Comparison of ENCODE assay signal across 11 mouse cellular contexts in the genomic region with DNA sequence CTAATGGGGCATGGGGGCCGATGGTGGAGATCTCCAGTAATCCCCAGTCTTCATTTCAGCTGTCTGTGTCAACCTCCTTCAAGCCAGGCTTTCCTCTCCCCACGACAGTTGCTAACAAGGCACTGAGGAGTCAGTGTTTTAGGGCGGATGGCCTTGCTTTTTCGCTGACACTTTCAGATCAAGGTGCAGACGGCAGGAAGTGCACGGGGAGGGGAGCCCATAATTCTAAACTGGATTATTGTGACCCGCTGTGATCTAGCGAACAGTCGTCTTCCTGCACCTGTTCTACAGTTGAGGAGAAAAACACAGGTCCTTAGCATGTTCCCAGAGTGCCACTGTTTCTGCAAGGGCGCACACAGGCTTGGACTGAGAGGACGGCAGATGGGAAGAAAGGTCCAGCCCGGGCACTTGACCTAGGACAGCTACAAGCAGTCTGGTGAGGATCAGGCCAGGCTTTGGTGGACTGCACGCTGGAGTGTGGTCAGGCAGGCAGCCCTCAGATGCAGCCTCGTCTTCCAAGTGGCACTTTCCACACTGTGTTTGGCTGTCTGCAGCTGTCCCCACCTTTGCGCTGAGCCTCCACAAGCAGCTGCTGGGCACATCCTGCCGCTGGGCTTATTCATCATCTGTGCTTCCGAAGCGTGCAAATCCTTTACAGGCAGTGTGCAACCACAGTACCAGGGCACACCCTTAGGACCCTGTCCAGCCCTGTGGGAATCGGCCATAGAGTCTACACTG.
A peak's percentile ranks its signal among the peaks of the same experiment; 100 is the strongest.
DNase-seq lines count a peak whose midpoint lies in the region; ATAC-seq and TF ChIP-seq lines count a peak whose summit lies in the region.
"Had no signal": no experiment of that assay in that cellular context is flagged by ENCODE, and none has a peak within 500 bp of the region (broad histone marks: within the 10 kb centered on the region; RNA-seq: fewer than 3 reads in every experiment).

No protein-coding gene starts in this region.

- peak overlapping the region; percentile 50 for H3K27ac ChIP-seq in hindbrain, embryonic 10.5 days
- no peak overlapping the region for H3K27ac ChIP-seq in hindbrain, embryonic 14.5 days
- H3K27ac ChIP-seq: kidney, embryonic 15.5 days; limb, embryonic 15.5 days had no signal

- H3K4me1 ChIP-seq in hindbrain, embryonic 10.5 days (replicated peaks), result peaks cover 66% of the 10 kb centered on the region
- peaks cover 30% of the 10 kb centered on the region for H3K4me1 ChIP-seq in hindbrain, embryonic 14.5 days (replicated peaks; ENCODE audit: control insufficient read depth, insufficient read depth, low read length)

- H3K27me3 ChIP-seq in hindbrain, embryonic 10.5 days (ENCODE audit: insufficient read depth, poor library complexity, severe bottlenecking), result peaks cover 72% of the 10 kb centered on the region
- H3K27me3 ChIP-seq in hindbrain, embryonic 14.5 days (ENCODE audit: control insufficient read depth, insufficient read depth, low read length), result no peaks in the 10 kb centered on the region
- no peaks in the 10 kb centered on the region for H3K27me3 ChIP-seq in C2C12 (ENCODE audit: control insufficient read depth, insufficient read depth, insufficient read length)
- H3K27me3 ChIP-seq: kidney, embryonic 15.5 days; limb, embryonic 15.5 days had no signal

- DNase-seq in hindbrain, embryonic 10.5 days (ENCODE audit: low spot score), result no peak
- no peak for DNase-seq in hindbrain, embryonic 14.5 days (ENCODE audit: low spot score)
- DNase-seq in brain, embryonic 14.5 days (ENCODE audit: low read depth), result peak; percentile 34
- peak; percentile 42 for DNase-seq in retina, postnatal 1 day
- DNase-seq in lung, postnatal 14 days, result no peak
- DNase-seq: cerebellum, postnatal 25 days; heart, postnatal 14 days had no signal

- H3K36me3 ChIP-seq in hindbrain, embryonic 10.5 days, result peaks cover 31% of the 10 kb centered on the region
- no peaks in the 10 kb centered on the region for H3K36me3 ChIP-seq in hindbrain, embryonic 14.5 days (replicated peaks; ENCODE audit: control insufficient read depth, insufficient read depth)
- H3K36me3 ChIP-seq in C2C12 (ENCODE audit: control insufficient read depth, insufficient read depth), result peaks cover 20% of the 10 kb centered on the region
- H3K36me3 ChIP-seq: kidney, embryonic 15.5 days; limb, embryonic 15.5 days had no signal

- no peak for ATAC-seq in hindbrain, embryonic 14.5 days (ENCODE audit: low FRiP score)
- ATAC-seq in erythroblast, adult 5-6 weeks (replicated peaks; ENCODE audit: low FRiP score, poor library complexity, severe bottlenecking), result no peak

- no peak for TF ChIP-seq POLR2A in brain, embryonic 14.5 days (IDR thresholded peaks at IDR 0.05; ENCODE audit: borderline replicate concordance, extremely low read depth, insufficient read depth, insufficient read length, poor library complexity, severe bottlenecking)

- H3K9ac ChIP-seq in hindbrain, embryonic 14.5 days, result no peak overlapping the region
- H3K9ac ChIP-seq: kidney, embryonic 15.5 days; limb, embryonic 15.5 days had no signal

- H3K79me2 ChIP-seq in C2C12 (ENCODE audit: control insufficient read depth, insufficient read depth), result no peaks in the 10 kb centered on the region

- H3K4me2 ChIP-seq in hindbrain, embryonic 14.5 days (replicated peaks), result no peak overlapping the region
- H3K4me2 ChIP-seq: kidney, embryonic 15.5 days; limb, embryonic 15.5 days had no signal

- TF ChIP-seq CTCF in C2C12 (IDR thresholded peaks at IDR 0.05; ENCODE audit: control insufficient read depth, insufficient read depth, insufficient read length), result no peak
- no peak for TF ChIP-seq CTCF in brain, embryonic 14.5 days (IDR thresholded peaks at IDR 0.05; ENCODE audit: borderline replicate concordance, extremely low read depth, insufficient read depth, insufficient read length)

- H3K9me3 ChIP-seq in hindbrain, embryonic 10.5 days, result no peaks in the 10 kb centered on the region
- no peaks in the 10 kb centered on the region for H3K9me3 ChIP-seq in hindbrain, embryonic 14.5 days (ENCODE audit: control insufficient read depth, low read length)
- H3K9me3 ChIP-seq: kidney, embryonic 15.5 days; limb, embryonic 15.5 days had no signal

- 80% methylated on average over 19 of the region's 19 CpGs for WGBS in hindbrain, embryonic 10.5 days
- WGBS in hindbrain, embryonic 14.5 days, result 67% methylated on average over 19 of the region's 19 CpGs

- H3K4me3 ChIP-seq in hindbrain, embryonic 10.5 days, result no peak overlapping the region
- no peak overlapping the region for H3K4me3 ChIP-seq in hindbrain, embryonic 14.5 days (replicated peaks; ENCODE audit: low read length)
- no peak overlapping the region for H3K4me3 ChIP-seq in C2C12 (ENCODE audit: insufficient read depth, poor library complexity, severe bottlenecking)
- H3K4me3 ChIP-seq: kidney, embryonic 15.5 days; limb, embryonic 15.5 days had no signal

- H3ac ChIP-seq in C2C12 (ENCODE audit: control insufficient read depth, insufficient read length, low read depth), result no peak overlapping the region

- no peaks in the 10 kb centered on the region for H3K79me3 ChIP-seq in C2C12 (ENCODE audit: low read depth)

TF ChIP-seq in C2C12, 6 proteins besides CTCF, POLR2A, EP300 and RAD21:
- TF ChIP-seq FOSL1 (IDR thresholded peaks at IDR 0.05; ENCODE audit: insufficient read depth, low read length, poor library complexity, severe bottlenecking) (no peak), MYOD1 (IDR thresholded peaks at IDR 0.05; ENCODE audit: control insufficient read depth, insufficient read length, low read depth) (peak; percentile 92)

Comparison
In these comparisons a context has a peak if more than half of its experiments do, and no peak if none do; other contexts are left out.
1. DNase-seq: peak in brain, embryonic 14.5 days (single experiment) and retina, postnatal 1 day (single experiment); none in hindbrain, embryonic 10.5 days (single experiment), hindbrain, embryonic 14.5 days (single experiment) and lung, postnatal 14 days (single experiment).